Mouse (Mus musculus) left cerebral cortex, postnatal 4 days (tissue): ENCODE measurements around the gene Ramp1. TPM values are rescaled to one million over a fixed set of nuclear protein-coding genes. Genes with fewer than 3 reads are reported as not detected.
A peak's percentile ranks its signal among the peaks of the same experiment; 100 is the strongest.

ENCODE experiments used
- DNase-seq: peaks from one replicate; pipeline ENCODE4 v3.0.0-alpha.2; 2022
- intact Hi-C: fragments of 180-260 bp; cut with DNase I; formaldehyde crosslinking; loops from one replicate; pipeline ENCODE4 v1.15.1; 2025
- total RNA-seq, 2 experiments: library from RNA; stranded (reverse); gene quantifications; 2 replicates each; pipeline ENCODE4 v1.2.3; 2021

Ramp1 gene
- total RNA-seq, 2 experiments from 2014 or later: 12.3 to 14.3 TPM

GRCm38 (mm10) chr1:91193680-91194079 is 14.1 kb downstream of the Ramp1 start:
- intact Hi-C loops: no loop called here
- no peak for DNase-seq

GRCm38 (mm10) chr1:91199793-91200192 is 20.2 kb downstream of the Ramp1 start:
- no peak for DNase-seq
- intact Hi-C loops: no loop called here

- intact Hi-C loops: no loop called here
- DNase-seq: no peak
These were observed 21.5 kb downstream of the Ramp1 start for GRCm38 (mm10) chr1:91201122-91201521.

- no peak for DNase-seq
- intact Hi-C loops: no loop called here
These were observed 24.7 kb downstream of the Ramp1 start for GRCm38 (mm10) chr1:91204221-91204765.

- intact Hi-C loops: no loop called here
- DNase-seq: no peak
These were observed 26.0 kb downstream of the Ramp1 start for GRCm38 (mm10) chr1:91205651-91206050.

GRCm38 (mm10) chr1:91206336-91206735 is 26.7 kb downstream of the Ramp1 start:
- DNase-seq: peak; percentile 15
- intact Hi-C loops: no loop called here

- intact Hi-C loops: no loop called here
- DNase-seq: no peak
These were observed 27.3 kb downstream of the Ramp1 start for GRCm38 (mm10) chr1:91206873-91207272.

- intact Hi-C loops: no loop called here
These were observed 27.9 kb downstream of the Ramp1 start for GRCm38 (mm10) chr1:91207334-91208074.

GRCm38 (mm10) chr1:91209343-91209742 is 29.7 kb downstream of the Ramp1 start:
- intact Hi-C loops: no loop called here

More at GRCm38 (mm10) chr1:91207334-91208074, 27.9 kb downstream of the Ramp1 start:
- no peak for DNase-seq

GRCm38 (mm10) chr1:91209785-91210184 is 30.2 kb downstream of the Ramp1 start:
- DNase-seq: peak; percentile 80
- intact Hi-C loops: no loop called here

More at GRCm38 (mm10) chr1:91209343-91209742, 29.7 kb downstream of the Ramp1 start:
- peak; percentile 75 for DNase-seq

GRCm38 (mm10) chr1:91211099-91211498 is 31.5 kb downstream of the Ramp1 start:
- intact Hi-C loops: no loop called here
- peak; percentile 68 for DNase-seq

- peak; percentile 64 for DNase-seq
- intact Hi-C loops: no loop called here
These were observed 32.0 kb downstream of the Ramp1 start for GRCm38 (mm10) chr1:91211591-91212008.

GRCm38 (mm10) chr1:91215264-91215663 is 35.6 kb downstream of the Ramp1 start:
- no peak for DNase-seq
- intact Hi-C loops: no loop called here

GRCm38 (mm10) chr1:91215981-91216380 is 36.4 kb downstream of the Ramp1 start:
- peak; percentile 63 for DNase-seq

GRCm38 (mm10) chr1:91216504-91217267 is 37.1 kb downstream of the Ramp1 start:
- DNase-seq: no peak
- intact Hi-C loops: no loop called here

More at GRCm38 (mm10) chr1:91215981-91216380, 36.4 kb downstream of the Ramp1 start:
- intact Hi-C loops: no loop called here

- intact Hi-C loops: no loop called here
- no peak for DNase-seq
These were observed 40.2 kb downstream of the Ramp1 start for GRCm38 (mm10) chr1:91219641-91220321.

GRCm38 (mm10) chr1:91220322-91220672 is 40.7 kb downstream of the Ramp1 start:
- DNase-seq: no peak
- intact Hi-C loops: no loop called here

- DNase-seq: no peak
- intact Hi-C loops: no loop called here
These were observed 46.9 kb downstream of the Ramp1 start for GRCm38 (mm10) chr1:91226562-91226961.

GRCm38 (mm10) chr1:91227381-91228054 is 47.9 kb downstream of the Ramp1 start:
- intact Hi-C loops: no loop called here
- DNase-seq: no peak

- no peak for DNase-seq
- intact Hi-C loops: no loop called here
These were observed 51.5 kb downstream of the Ramp1 start for GRCm38 (mm10) chr1:91231142-91231541.
